Mouse (Mus musculus): ENCODE results near the gene Folr2.

DNA sequence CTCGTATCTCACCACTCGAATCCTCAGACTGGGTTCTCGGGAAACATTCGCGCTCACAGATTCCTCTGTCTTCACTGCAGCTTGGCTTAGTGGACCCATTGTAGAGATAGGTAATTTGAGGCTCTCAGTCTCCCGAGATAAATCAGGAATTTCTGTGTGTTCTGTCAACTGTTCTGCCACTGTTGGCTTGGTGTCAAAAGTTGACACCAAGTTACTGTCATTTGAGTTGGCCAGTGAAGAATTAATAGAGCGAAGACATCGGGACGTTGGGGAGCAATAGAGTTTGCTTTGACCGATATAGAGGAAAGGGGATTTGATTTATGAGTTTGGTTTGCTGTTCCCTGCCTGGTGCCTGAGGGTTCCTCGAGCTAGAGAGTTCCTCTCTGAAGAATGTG is 49.3 kb upstream of the Folr2 start, which contains the start of gene Tomt:
- no peak for TF ChIP-seq ZNF384 (IDR thresholded peaks at IDR 0.05; ENCODE audit: low read depth, low read length)
- no peak for TF ChIP-seq HCFC1 (IDR thresholded peaks at IDR 0.05; ENCODE audit: borderline replicate concordance, insufficient read depth, low read length)
- TF ChIP-seq CHD2 (IDR thresholded peaks at IDR 0.05; ENCODE audit: low read depth, low read length): no peak

Measured in ES-E14 (cell line).